Mouse (Mus musculus): ENCODE results near the gene Cldn18. TPM values are rescaled to one million over a fixed set of nuclear protein-coding genes. Genes with fewer than 3 reads are reported as not detected.

The Cldn18 gene
- 2.4 and 4.9 TPM in 2 replicates for polyA plus RNA-seq (2015; fragmentation: Nextera tagmentation; extraction: Ambion mirVana)

DNA sequence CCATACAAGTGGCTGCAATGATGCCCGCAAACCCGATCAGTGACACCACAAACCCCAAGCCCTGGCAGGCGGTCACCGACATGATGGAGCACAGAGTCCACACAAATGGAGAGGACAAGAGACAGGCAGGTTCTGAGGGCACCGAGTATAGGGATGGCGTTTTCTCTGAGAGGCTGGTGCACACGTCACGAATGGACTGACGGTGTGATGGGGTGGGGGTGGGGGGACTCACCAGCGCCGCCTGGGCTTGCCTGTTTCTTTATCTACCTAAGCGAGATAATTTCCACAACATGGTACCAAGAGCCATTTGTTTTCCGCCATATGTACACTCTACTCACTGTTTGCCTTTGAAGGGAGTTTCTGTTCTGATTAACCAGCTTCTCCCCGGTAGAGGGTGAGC, at the start of gene Cldn18:
Gene Cldn18 (minus strand): TSS at position 134 of the 400 bp plus-strand sequence.
- H3K27ac ChIP-seq, result no peak within 1 kb of the TSS
- no peak for ATAC-seq

DNA sequence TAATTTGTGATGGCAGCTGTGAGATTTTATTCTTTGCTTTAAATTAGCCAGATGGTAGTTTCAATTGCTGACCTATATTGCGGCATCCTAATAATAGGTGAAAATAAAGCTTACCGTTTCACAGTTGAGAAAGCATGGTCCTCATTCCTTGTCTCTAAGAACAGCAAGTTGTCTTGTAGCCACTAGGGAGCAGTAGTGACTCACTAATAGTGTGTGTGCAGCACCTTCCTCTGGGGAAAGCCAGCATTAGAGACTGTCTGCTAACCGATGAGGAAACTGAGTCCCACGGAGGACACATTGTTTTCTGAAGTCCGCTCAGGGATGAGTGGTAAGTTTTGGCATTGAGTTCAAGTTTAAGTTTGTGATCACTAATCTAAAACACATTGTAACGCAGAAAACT, 46.5 kb upstream of the Cldn18 start:
- no peaks in the 10 kb centered on the region for H3K9me3 ChIP-seq
- whole genome bisulfite sequencing, result 67% methylated on average over 6 of the region's 6 CpGs

More for the DNA sequence above, at the start of gene Cldn18:
- 80% methylated on average over 14 of the region's 14 CpGs for WGBS
- Histone ChIP-seq H3K4me2 (replicated peaks) (no peak within 1 kb of the TSS), H3K4me3 (replicated peaks) (no peak within 1 kb of the TSS), H3K9ac (no peak within 1 kb of the TSS), H3K4me1 (replicated peaks) (no peaks in the 10 kb centered on the region), H3K36me3 (no peaks in the 10 kb centered on the region), H3K27me3 (replicated peaks) (no peaks in the 10 kb centered on the region), H3K9me3 (no peaks in the 10 kb centered on the region)

DNA sequence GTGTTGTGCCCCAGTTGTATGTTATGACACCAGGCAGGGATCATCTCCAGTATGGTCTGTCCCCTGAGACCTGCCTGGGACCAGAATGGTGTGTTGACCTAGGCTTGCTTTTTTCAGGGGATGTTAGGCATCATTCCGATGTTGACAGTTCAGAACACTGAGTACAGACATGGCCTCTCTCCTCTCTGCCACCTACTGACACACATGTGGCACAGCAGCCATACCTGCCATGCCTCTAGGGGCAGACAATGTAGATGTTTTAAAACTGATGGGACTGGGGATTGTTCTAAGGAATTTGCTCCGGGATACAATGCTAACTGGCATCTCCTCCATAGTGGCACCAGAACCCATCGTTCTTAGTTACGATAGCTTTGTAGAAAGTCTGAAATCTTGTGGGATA, 33.2 kb upstream of the Cldn18 start:
- ATAC-seq, result no peak
- 83% methylated on average over 4 of the region's 4 CpGs for WGBS
- Histone ChIP-seq H3K4me1 (replicated peaks) (no peaks in the 10 kb centered on the region), H3K9ac (no peak overlapping the region), H3K36me3 (no peaks in the 10 kb centered on the region), H3K4me3 (replicated peaks) (no peak overlapping the region), H3K27me3 (replicated peaks) (no peaks in the 10 kb centered on the region), H3K27ac (no peak overlapping the region), H3K9me3 (no peaks in the 10 kb centered on the region), H3K4me2 (replicated peaks) (no peak overlapping the region)

More for the DNA sequence above, 46.5 kb upstream of the Cldn18 start:
- Histone ChIP-seq H3K27ac (no peak overlapping the region), H3K4me1 (replicated peaks) (no peaks in the 10 kb centered on the region), H3K4me2 (replicated peaks) (no peak overlapping the region), H3K27me3 (replicated peaks) (no peaks in the 10 kb centered on the region), H3K9ac (no peak overlapping the region), H3K4me3 (replicated peaks) (no peak overlapping the region), H3K36me3 (no peaks in the 10 kb centered on the region)
- ATAC-seq, result no peak

DNA sequence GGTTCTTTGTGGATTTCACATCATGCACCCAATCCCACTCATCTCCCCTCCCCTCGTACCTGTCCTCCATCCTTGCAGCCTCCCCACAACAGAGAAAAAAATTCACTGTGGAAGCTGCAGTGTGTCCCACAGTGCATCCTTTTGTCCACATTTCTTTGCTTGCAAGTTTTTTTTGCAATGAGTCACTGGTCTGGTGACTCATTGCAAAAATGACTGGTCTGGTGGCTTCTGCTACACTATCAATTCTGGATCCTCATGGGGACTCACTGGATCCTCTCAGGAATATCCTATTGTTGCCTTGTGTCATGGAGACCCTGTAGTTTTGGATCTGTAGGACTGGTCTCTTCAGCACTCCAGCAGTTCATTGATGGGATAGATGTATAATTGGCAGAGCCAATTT, 31.2 kb upstream of the Cldn18 start:
- Histone ChIP-seq H3K4me2 (replicated peaks) (no peak overlapping the region), H3K27ac (no peak overlapping the region), H3K27me3 (replicated peaks) (no peaks in the 10 kb centered on the region), H3K4me3 (replicated peaks) (no peak overlapping the region), H3K4me1 (replicated peaks) (no peaks in the 10 kb centered on the region), H3K9ac (no peak overlapping the region), H3K36me3 (no peaks in the 10 kb centered on the region), H3K9me3 (no peaks in the 10 kb centered on the region)
- ATAC-seq, result no peak
- 82% methylated on average over 1 of the region's 1 CpGs for WGBS

DNA sequence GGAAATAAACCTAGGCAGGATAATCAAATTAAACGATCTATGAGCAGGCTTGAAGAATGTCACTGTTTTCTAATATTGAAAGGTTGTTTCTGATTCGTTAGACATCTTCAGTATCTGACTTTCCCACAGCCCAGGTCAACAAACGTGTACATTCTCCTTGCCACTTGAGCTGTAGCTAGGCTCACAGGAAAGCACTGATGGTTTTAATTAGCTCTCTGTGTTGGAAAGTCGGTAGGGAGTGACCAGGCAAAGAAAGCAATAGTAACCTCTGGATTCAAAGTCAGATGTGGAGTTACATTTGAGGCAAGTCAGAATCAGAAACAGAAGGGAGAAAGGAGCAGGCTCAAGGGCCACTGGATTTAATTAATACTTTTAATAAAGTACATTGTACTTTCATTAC, 30.7 kb upstream of the Cldn18 start:
- Histone ChIP-seq H3K36me3 (no peaks in the 10 kb centered on the region), H3K27ac (no peak overlapping the region), H3K4me3 (replicated peaks) (no peak overlapping the region), H3K4me1 (replicated peaks) (no peaks in the 10 kb centered on the region), H3K9me3 (no peaks in the 10 kb centered on the region), H3K9ac (no peak overlapping the region), H3K4me2 (replicated peaks) (no peak overlapping the region), H3K27me3 (replicated peaks) (no peaks in the 10 kb centered on the region)
- WGBS, result 68% methylated on average over 4 of the region's 4 CpGs
- ATAC-seq, result no peak

- no peak overlapping the region for H3K4me2 ChIP-seq (replicated peaks)
- H3K27me3 ChIP-seq (replicated peaks), result no peaks in the 10 kb centered on the region
- no peaks in the 10 kb centered on the region for H3K36me3 ChIP-seq
- WGBS, result 79% methylated on average over 5 of the region's 5 CpGs
- H3K4me3 ChIP-seq (replicated peaks), result no peak overlapping the region
- no peak overlapping the region for H3K9ac ChIP-seq
- no peaks in the 10 kb centered on the region for H3K9me3 ChIP-seq
- no peak overlapping the region for H3K27ac ChIP-seq
- ATAC-seq, result no peak
- H3K4me1 ChIP-seq (replicated peaks), result no peaks in the 10 kb centered on the region
These were observed 27.5 kb upstream of the Cldn18 start for GRCm38 (mm10) chr9:99744548-99744947.

- ATAC-seq, result peak; percentile 61; the same call in 1 of the 2 replicates
- WGBS, result 37% methylated on average over 15 of the region's 15 CpGs
These were observed 13.0 kb upstream of the Cldn18 start for GRCm38 (mm10) chr9:99729943-99730646.

GRCm38 (mm10) chr9:99727819-99728218, 10.8 kb upstream of the Cldn18 start:
- H3K4me2 ChIP-seq (replicated peaks), result no peak overlapping the region

More at GRCm38 (mm10) chr9:99729943-99730646, 13.0 kb upstream of the Cldn18 start:
- Histone ChIP-seq H3K9me3 (no peaks in the 10 kb centered on the region), H3K4me1 (replicated peaks) (no peaks in the 10 kb centered on the region), H3K9ac (no peak overlapping the region), H3K4me3 (replicated peaks) (no peak overlapping the region), H3K4me2 (replicated peaks) (no peak overlapping the region), H3K27ac (no peak overlapping the region), H3K27me3 (replicated peaks) (no peaks in the 10 kb centered on the region), H3K36me3 (no peaks in the 10 kb centered on the region)

GRCm38 (mm10) chr9:99725278-99725677, 8.2 kb upstream of the Cldn18 start:
- Histone ChIP-seq H3K4me1 (replicated peaks) (no peaks in the 10 kb centered on the region), H3K36me3 (no peaks in the 10 kb centered on the region), H3K9ac (no peak overlapping the region), H3K27me3 (replicated peaks) (no peaks in the 10 kb centered on the region), H3K9me3 (no peaks in the 10 kb centered on the region), H3K4me3 (replicated peaks) (no peak overlapping the region), H3K4me2 (replicated peaks) (no peak overlapping the region), H3K27ac (no peak overlapping the region)
- WGBS, result 58% methylated on average over 8 of the region's 8 CpGs
- no peak for ATAC-seq

More at GRCm38 (mm10) chr9:99727819-99728218, 10.8 kb upstream of the Cldn18 start:
- Histone ChIP-seq H3K4me3 (replicated peaks) (no peak overlapping the region), H3K9me3 (no peaks in the 10 kb centered on the region), H3K9ac (no peak overlapping the region), H3K4me1 (replicated peaks) (no peaks in the 10 kb centered on the region), H3K27ac (no peak overlapping the region), H3K27me3 (replicated peaks) (no peaks in the 10 kb centered on the region), H3K36me3 (no peaks in the 10 kb centered on the region)
- ATAC-seq, result no peak
- 54% methylated on average over 11 of the region's 11 CpGs for WGBS

GRCm38 (mm10) chr9:99720011-99720410, 2.9 kb upstream of the Cldn18 start:
- Histone ChIP-seq H3K36me3 (no peaks in the 10 kb centered on the region), H3K9ac (no peak overlapping the region), H3K27ac (no peak overlapping the region), H3K4me2 (replicated peaks) (no peak overlapping the region), H3K4me1 (replicated peaks) (no peaks in the 10 kb centered on the region), H3K4me3 (replicated peaks) (no peak overlapping the region), H3K27me3 (replicated peaks) (no peaks in the 10 kb centered on the region), H3K9me3 (no peaks in the 10 kb centered on the region)
- no peak for ATAC-seq
- 26% methylated on average over 1 of the region's 1 CpGs for WGBS

- Histone ChIP-seq H3K9ac (no peak overlapping the region), H3K4me3 (replicated peaks) (no peak overlapping the region), H3K4me2 (replicated peaks) (no peak overlapping the region), H3K9me3 (no peaks in the 10 kb centered on the region), H3K27ac (no peak overlapping the region), H3K27me3 (replicated peaks) (no peaks in the 10 kb centered on the region), H3K4me1 (replicated peaks) (no peaks in the 10 kb centered on the region), H3K36me3 (no peaks in the 10 kb centered on the region)
- ATAC-seq, result no peak
- 59% methylated on average over 4 of the region's 4 CpGs for WGBS
These were observed 6.8 kb downstream of the Cldn18 start for GRCm38 (mm10) chr9:99710297-99710696.

- WGBS, result 73% methylated on average over 22 of the region's 22 CpGs
- Histone ChIP-seq H3K27ac (no peak overlapping the region), H3K27me3 (replicated peaks) (no peaks in the 10 kb centered on the region), H3K9ac (no peak overlapping the region), H3K4me1 (replicated peaks) (no peaks in the 10 kb centered on the region), H3K4me2 (replicated peaks) (no peak overlapping the region), H3K9me3 (no peaks in the 10 kb centered on the region), H3K4me3 (replicated peaks) (no peak overlapping the region), H3K36me3 (no peaks in the 10 kb centered on the region)
- ATAC-seq, result peak; percentile 71; the same call in 1 of the 2 replicates
These were observed 7.3 kb downstream of the Cldn18 start for GRCm38 (mm10) chr9:99709588-99710248.

All from intestine, embryonic 15.5 days (tissue).